Mouse (Mus musculus) urinary bladder, adult 2 months (tissue): Measurements from ENCODE around the gene Plcb4. TPM values are rescaled to one million over a fixed set of nuclear protein-coding genes. Genes with fewer than 3 reads are reported as not detected.
"Not testable (repeated sequence)": the region's sequence is repeated elsewhere in the genome, so short reads cannot be mapped to it uniquely, and the experiment has no call there.

Experiments
- DNase-seq: peaks from one replicate; pipeline ENCODE4 v3.0.0; 2022; ENCODE audit warnings: low spot score
- polyA plus RNA-seq: library from polyadenylated mRNA; depleted of rRNA; stranded (reverse); fragments of >200 nt; gene quantifications from 2 replicates; pipeline ENCODE4 v1.2.3, GENCODE M21; 2012

The Plcb4 gene
- polyA plus RNA-seq, 1 experiment: 259 TPM

- DNase-seq: no peak
Measured at GRCm38 (mm10) chr2:135954760-135955548, 296.1 kb downstream of the Plcb4 start.

DNA sequence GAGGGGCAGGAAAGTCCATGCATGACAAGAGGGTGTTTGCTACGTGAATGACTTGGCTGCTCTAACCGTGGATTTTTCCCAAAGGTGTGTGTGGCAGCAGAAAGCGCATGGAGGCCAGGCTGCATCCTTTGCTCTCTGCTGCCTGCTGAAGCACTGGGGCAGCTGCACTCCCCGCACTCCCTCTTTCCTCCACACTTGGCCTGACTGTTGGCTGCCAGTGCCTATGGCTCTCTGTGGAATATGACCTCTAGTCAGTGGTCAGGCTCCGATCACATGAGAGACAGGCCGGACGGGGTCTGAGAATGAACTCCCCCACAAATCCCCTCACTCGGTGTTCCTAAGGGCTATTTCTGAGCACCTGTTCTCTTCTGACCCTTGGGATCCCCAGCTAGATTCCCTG lies 297.0 kb downstream of the Plcb4 start:
- DNase-seq: no peak

DNA sequence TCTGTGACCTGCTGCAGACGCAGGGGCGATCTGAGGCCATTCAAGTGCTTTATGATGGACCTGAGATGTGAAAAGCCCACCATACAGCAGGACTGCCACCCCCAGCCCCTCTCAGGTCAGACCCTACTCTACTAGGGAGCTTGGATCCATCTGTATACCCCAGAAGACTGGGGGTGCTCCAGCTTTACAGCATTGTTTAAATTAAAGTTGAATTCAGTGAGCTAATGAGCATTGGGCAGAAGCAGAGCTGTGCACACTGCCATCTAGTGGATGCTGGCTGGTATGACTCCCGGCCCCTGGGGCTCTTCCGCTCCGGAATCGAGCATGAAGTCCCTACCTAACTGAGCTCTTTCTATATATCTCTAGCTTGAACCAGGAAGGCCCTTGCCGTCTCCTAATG lies 298.9 kb downstream of the Plcb4 start:
- DNase-seq: no peak

- DNase-seq: no peak
Measured at GRCm38 (mm10) chr2:135958453-135958852, 299.6 kb downstream of the Plcb4 start.

DNA sequence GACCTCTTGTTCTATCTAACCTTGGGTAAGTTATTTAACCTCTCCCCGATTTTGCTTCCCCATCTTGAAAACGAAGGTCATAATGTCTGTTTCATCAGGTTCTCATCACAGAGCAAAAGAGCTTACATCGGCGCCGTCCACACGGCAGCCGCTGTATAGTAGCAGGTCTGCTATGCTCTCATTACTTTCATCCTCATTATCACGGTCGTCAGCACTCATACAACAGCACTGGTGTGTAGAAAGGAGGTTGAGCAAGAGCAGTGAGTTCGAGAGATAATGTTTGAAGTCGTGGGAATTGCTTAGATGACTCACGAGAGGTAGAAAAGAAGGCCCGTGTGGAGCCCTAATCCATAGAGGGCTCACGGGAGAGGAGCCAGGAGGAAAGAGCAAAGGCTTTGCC lies 304.3 kb downstream of the Plcb4 start:
- DNase-seq: no peak

GRCm38 (mm10) chr2:135966871-135967557 lies 308.2 kb downstream of the Plcb4 start:
- DNase-seq: no peak

- DNase-seq: no peak
Measured at GRCm38 (mm10) chr2:135968159-135968558, 309.3 kb downstream of the Plcb4 start.

- no peak for DNase-seq
Measured at GRCm38 (mm10) chr2:135970902-135971301, 312.1 kb downstream of the Plcb4 start.

- DNase-seq: no peak
Measured at GRCm38 (mm10) chr2:135975978-135976377, 317.2 kb downstream of the Plcb4 start.

DNA sequence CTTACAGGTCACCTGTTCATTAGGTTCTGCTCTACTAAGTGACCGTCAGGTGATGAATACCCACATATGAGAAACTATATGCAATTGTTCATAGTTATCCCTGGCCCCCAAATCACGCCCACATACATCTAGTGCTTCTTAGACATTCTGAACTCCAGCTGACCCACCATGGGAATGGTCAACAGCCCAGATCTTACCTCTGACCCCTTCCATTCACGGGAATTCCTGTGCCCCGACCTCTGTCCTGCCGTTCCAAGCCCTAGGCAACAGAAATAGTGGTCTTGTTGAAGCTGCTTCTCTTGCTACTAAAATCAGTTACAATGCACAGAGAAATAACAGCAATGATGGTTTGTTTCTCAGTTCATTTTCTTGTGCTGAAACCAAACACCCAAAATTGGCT lies 320.0 kb downstream of the Plcb4 start:
- DNase-seq: no peak

DNA sequence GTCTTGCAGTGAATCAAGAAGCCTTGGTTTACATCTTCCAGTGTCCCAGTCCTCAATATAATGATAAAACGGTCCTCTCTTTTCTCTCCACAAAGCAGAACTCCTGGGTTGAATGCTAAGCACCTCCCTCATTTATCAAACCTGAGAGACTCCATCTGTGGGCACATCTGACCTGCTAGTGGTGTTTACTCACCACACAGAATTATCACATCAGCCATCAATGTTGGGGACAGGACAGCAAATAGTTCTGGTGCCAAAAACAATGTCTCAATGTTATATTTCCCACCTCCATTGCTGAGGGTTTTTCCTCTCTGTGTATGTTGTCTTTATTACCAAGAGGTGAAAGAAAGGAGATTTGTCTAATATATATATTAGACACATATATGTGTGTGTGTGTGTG lies 321.6 kb downstream of the Plcb4 start:
- no peak for DNase-seq

GRCm38 (mm10) chr2:135983972-135984371 lies 325.2 kb downstream of the Plcb4 start:
- no peak for DNase-seq

DNA sequence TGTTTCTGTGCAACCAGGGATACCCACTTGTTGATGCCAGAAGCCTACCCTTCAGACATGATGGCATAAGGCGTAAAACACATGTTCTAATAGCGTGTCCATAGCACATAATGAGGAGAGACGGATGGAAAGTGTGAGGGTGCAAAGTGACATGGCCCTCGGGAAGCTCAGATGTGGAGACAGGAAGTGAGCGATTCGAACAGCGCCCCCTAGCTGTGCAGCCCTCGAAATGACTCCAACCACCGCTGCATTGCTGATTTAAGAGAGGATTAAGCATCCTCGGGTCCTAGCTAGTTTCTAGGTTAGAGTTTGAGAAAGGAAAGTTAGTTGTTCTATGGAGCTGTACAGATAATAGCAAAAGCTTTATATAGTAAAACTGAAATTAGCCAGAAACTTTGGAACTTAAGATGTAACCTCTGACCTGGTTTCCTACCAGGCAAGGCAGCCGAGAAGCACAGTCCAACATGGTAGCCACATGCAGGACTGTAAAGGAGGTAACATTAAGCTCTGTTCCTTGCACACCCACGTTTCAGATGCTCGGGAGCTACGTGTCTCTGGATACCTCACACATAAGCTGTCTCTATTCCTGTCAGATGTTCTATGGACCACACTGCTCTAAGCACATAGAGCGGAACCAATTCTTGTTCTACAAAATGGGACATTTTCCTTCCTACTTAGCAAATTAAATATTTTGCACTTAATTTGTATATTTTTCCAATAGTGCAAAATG lies 326.9 kb downstream of the Plcb4 start:
- no peak for DNase-seq

GRCm38 (mm10) chr2:135988475-135988874 lies 329.7 kb downstream of the Plcb4 start:
- not testable (repeated sequence) for DNase-seq

DNA sequence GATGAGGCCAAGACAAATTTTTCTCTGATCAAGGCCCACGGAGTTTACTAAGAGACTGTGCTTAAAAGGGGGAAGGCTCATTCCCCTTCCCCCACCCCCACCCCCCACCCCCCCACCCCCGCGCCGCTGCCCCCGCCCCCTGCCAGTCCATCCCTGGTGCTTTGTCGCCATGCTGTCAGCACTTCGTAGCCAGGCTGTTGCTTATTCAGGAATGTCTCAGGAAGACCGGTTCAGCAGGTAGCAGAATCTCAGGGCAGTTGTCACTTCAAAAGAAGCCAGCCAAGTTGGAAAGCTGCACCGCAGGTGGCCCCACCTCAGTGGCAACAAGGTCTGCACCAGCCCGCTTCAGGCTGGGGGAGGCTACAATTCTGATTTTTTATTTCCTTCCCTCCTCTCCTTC lies 331.9 kb downstream of the Plcb4 start:
- not testable (repeated sequence) for DNase-seq

- no peak for DNase-seq
Measured at GRCm38 (mm10) chr2:135993314-135993713, 334.5 kb downstream of the Plcb4 start.

- DNase-seq: no peak
Measured at GRCm38 (mm10) chr2:135995196-135995595, 336.4 kb downstream of the Plcb4 start.

- DNase-seq: no peak
Measured at GRCm38 (mm10) chr2:135996936-135997335, 338.1 kb downstream of the Plcb4 start.

DNA sequence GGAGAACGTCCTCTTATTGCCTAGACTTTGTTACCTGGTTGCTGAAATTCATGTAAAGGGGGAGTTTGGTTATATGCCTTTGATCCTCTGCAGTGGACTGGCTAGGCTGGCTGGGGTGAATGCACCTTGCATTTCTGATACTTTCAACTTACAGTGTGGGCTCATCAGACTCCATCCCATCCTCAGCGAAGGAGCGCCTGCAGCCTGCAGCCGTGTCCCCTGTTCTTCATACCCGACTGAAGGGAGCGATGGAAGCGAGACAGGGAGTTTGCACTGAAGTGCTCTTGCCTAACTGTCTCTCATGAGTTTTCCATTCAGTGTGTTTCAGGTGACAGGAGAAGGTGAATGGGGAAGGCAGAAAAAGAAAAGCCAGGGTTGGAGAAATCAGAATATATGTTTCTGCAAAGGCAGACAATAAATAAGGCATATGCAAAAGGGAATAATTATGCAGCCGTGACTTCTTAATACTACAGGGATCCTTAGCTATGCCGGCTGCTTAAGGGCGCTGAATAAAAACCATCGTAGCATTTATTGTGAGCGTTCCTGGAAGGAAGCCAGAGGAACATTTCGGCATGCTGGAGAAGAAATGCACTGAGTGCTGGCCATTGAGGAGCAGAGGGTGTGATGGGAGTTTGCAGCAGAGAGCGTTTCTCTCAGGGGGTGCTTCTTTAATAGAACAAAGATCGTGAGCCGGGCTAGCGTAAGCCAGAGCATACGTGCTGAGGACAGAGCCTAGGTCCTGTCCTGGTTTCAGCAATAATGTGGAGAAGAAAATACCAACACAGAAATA lies 338.7 kb downstream of the Plcb4 start:
- no peak for DNase-seq

GRCm38 (mm10) chr2:135998886-135999285 lies 340.1 kb downstream of the Plcb4 start:
- DNase-seq: no peak

- DNase-seq: no peak
Measured at GRCm38 (mm10) chr2:135999361-135999760, 340.6 kb downstream of the Plcb4 start.

DNA sequence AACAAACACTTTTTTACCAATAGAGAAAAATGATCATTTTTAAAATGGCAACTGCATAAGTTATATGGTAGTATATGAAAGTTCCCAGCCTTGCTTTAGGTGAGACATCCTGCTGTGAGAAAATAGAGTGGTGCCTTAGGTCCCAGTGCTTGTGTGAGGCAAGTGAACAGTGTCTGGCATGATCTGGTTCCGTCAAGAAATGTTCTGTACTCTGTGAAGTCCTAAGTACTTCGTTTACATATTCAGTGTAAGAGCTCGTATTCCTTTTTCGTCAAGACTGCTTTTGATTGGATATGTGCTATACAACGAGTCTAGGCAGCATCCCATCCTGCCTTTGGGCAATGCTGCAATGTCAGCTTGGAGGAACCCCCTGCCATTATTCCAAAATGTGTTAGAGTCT lies 342.1 kb downstream of the Plcb4 start:
- DNase-seq: no peak
